Mouse (Mus musculus): ENCODE results near the gene Lenep.
A peak's percentile ranks its signal among the peaks of the same experiment; 100 is the strongest.

The Lenep gene

DNA sequence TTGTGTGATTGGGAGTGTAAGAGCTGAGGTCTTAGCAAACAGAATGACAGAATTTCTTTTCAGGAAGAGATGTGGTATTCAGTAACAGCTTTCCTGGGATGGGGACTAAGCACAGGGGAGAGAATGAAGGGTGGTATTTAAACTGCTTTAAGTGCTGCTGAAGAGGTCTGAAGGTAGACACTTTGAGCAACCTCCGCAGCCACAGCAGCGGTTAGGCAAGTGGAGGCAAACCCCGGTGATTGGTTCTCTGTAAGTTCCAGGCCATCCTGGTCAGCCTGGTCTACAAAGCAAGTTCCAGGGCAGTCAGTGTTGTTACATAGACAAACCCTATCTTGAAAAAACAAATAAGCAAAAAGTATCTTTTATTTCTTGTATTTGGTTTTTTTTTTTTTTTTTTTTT is 17.4 kb upstream of the Lenep start:
- DNase-seq (ENCODE audit: low read depth, low spot score): no peak

- no peak for DNase-seq (ENCODE audit: low read depth, low spot score)
Observed at GRCm38 (mm10) chr3:89419571-89419970, 17.0 kb upstream of the Lenep start.

DNA sequence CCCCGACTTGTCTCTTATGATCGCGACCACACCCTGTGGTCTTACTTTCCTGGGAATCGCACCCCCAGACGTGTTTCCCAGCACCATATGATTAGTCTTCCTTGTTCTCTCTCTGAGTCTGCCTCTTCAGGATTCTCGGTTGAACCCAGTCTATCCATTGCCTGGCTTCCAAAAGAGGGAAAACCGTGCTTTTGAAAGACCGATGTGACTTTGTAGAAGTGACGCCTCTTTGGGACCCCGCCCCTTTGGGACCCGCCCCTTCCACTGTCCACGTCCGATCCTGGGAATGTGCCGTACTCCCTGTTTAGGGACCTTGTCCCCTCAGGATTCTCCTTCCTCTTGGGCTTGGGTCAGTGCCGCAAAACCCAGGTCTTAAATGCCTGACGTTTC is 16.3 kb upstream of the Lenep start:
- no peak for DNase-seq (ENCODE audit: low read depth, low spot score)

DNA sequence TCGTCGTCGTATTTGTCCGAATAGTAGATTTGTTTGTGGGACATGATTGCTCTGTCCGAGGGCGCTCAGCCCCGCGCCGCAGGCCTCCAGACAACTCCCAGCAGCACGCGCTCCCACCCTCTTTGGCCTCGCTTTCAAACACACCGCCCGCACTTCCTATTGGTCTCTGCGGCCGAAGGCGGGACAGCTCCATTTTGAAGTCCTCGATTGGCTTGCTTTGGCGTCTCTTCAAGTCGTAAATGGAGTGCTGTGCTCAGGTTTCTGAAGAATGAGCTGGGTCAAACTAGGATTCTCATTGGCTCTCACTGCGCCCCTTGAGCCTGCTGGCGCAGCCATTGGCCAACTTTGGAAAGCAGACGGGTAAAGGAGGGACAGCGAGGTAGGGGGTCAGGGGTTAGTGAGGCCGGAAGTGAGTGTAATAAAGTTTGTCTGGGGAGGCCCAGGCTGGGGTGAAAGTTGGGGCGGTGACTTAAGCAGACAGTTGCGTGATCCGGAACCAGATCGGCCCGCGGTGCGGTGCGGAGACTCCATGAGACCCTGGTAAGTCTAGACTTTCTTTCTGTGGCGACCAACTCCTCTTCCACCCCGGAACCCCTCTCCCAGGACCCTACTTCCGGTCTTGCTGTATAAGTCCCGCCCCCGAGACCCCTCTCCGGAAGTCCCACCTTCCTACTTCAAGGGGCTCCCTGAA is 15.7 kb upstream of the Lenep start, which contains the start of the genes Cks1b and Shc1:
TSS of gene Cks1b (minus strand) at position 214 of the 691 bp plus-strand sequence.
TSS of gene Shc1 (plus strand) at position 274 of the 691 bp plus-strand sequence.
- peak; percentile 80 for DNase-seq (ENCODE audit: low read depth, low spot score)

GRCm38 (mm10) chr3:89417840-89418169 is 15.2 kb upstream of the Lenep start:
- no peak for DNase-seq (ENCODE audit: low read depth, low spot score)

- no peak for DNase-seq (ENCODE audit: low read depth, low spot score)
Observed at GRCm38 (mm10) chr3:89417131-89417530, 14.5 kb upstream of the Lenep start.

DNA sequence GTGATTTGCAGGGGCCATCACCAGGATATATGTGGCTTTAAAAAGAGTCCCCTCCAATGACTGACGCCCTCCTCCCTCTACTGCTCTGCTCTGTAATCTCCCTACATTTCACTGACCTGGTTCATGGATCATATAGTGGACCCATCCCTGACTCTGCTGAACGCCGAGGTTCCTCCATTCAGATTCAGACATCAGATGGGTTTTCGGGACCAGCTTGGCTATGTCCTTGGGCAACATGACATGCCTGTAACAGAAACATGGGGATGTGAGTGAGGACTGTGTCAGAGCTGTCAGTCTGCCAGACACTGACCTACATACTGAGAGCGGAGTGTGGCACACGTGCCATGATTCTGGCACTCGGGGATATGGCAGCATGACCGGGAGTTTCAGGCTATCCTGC is 13.6 kb upstream of the Lenep start:
- no peak for DNase-seq (ENCODE audit: low read depth, low spot score)

DNA sequence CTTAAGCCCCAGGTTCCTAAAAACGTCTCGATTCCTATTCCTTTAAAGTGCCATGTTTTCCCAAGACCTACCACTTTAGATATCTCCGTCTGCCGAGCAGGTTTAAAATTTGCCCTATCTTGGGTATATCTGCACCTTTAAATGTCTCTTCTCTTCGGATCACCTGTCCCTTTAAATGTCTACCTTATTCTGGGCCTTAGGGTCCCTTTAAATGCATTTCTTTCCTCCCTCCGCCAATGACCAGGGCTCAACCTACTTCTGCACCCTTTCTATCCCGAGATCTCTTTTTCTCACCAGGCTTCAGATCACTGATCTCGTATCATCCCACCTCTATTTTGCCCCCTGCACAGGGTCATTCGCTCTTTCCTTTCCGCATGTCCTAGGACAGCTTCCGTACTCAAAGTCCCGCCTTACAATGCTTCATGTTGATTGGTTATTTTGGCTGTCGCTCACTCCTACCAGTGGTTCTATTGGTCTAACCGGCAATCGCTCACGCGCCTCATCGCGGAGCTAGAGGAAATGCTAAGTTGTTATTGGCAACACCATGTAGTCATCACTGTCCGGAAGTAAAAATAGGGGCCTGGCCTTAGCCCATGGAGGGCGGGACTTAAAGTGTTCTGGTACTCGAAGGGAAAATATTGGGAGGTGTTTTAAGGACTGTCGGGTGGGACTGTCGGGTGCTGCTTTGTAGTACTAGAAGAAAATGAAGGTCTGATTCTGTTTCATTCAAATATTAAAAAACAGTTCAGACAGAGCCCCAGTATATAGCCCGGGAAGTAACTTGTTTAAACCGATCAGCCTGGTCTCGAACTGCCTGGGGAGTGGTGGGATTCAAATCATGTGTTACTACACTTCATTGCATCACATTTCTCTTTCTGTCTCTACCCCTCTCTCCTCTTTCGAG is 9.1 kb upstream of the Lenep start, which contains the start of gene Flad1:
TSS of gene Flad1 (minus strand) at position 381 of the 904 bp plus-strand sequence.
- peak; percentile 100 for DNase-seq (ENCODE audit: low read depth, low spot score)

DNA sequence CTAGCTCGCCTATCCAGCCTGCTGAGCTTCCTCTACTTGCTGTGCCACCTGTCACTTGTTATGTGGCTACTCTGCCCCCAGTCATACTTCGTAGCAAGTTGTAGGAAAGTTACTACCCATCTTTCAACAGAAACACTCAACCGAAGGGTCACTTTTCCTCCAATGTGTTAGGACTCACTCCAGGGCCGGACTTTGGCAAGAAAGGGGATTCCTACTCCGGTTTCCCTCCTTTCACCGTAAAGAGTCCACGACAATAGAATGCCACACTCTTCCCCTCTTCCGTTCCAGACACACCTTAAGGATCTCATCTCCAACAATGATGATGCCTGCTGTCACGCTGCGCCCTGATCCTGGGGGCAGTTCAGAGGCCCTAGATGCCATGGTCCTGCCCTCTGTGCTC is 8.3 kb upstream of the Lenep start:
- no peak for DNase-seq (ENCODE audit: low read depth, low spot score)

GRCm38 (mm10) chr3:89409701-89410100 is 7.1 kb upstream of the Lenep start:
- no peak for DNase-seq (ENCODE audit: low read depth, low spot score)

DNA sequence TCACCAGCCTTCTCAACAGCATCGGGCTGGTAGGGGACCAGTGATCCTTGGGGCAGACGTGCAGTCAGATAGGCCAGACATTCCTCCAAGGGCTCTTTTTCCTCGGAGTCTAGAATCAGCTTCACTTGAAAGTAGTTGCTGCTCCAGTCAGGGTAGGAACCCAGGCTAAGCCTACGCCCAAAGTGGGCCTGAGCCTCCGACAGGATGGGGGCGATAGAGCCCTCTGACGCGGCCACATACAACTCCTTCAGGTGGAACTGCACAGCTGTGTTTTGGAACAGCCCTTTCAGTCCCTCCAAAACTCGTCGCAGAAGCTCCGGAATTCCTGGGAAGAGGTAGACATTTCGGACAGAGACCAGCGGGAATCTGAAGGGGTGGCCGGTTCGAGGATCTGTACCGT is 5.9 kb upstream of the Lenep start:
- no peak for DNase-seq (ENCODE audit: low read depth, low spot score)

GRCm38 (mm10) chr3:89406887-89407286 is 4.3 kb upstream of the Lenep start:
- no peak for DNase-seq (ENCODE audit: low read depth, low spot score)

- DNase-seq (ENCODE audit: low read depth, low spot score): no peak
Observed at GRCm38 (mm10) chr3:89401329-89401728, 1.3 kb downstream of the Lenep start.

- DNase-seq (ENCODE audit: low read depth, low spot score): no peak
Observed at GRCm38 (mm10) chr3:89396654-89397005, 6.0 kb downstream of the Lenep start.

- DNase-seq (ENCODE audit: low read depth, low spot score): no peak
Observed at GRCm38 (mm10) chr3:89395806-89396653, 6.6 kb downstream of the Lenep start.

GRCm38 (mm10) chr3:89395419-89395805 is 7.2 kb downstream of the Lenep start:
- no peak for DNase-seq (ENCODE audit: low read depth, low spot score)

DNA sequence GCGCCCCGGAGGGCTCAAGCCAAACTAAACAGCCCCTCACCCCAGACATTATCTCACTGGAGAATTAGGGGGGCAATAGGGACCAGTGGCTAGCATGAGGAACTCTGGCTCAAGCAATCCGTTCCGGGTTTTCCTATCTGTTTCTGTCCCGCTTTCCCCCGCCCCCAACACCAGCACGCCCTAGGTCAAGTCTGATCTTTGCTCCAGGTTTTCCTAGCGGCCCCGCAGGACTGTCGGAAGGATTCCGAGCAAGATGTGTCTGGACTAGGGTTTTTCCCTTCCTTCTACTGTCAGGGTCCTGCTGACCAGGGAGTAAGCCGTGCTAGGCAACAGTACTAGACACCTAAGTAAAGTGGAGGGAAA is 7.7 kb downstream of the Lenep start:
- DNase-seq (ENCODE audit: low read depth, low spot score): peak; percentile 73

GRCm38 (mm10) chr3:89394006-89394893 is 8.3 kb downstream of the Lenep start, which contains the start of gene Zbtb7b:
TSS of gene Zbtb7b (minus strand) at chr3:89394776.
- peak; percentile 64 for DNase-seq (ENCODE audit: low read depth, low spot score)

DNA sequence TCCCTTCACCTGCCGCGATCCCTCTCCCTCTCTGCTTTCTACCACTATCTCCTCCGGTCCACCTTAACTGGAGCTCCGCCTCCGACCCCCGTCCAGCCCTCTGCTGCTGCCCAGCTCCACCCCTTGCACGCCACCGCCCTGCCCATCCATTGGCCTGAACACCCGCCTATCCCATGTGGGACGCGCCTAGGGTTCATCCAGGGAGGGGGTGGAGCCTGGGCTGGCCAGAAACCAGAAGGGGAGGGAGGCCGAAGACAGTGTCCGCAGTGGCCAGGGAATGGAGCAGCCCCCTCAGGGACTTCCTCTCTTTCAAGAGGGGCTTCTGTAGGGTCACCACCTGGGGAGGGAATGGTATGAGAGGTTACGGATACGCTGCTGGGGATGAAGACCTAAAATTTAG is 9.0 kb downstream of the Lenep start:
- DNase-seq (ENCODE audit: low read depth, low spot score): peak; percentile 94

- no peak for DNase-seq (ENCODE audit: low read depth, low spot score)
Observed at GRCm38 (mm10) chr3:89392871-89393311, 9.7 kb downstream of the Lenep start.
